Mouse (Mus musculus) intestine, postnatal 0 days (tissue): ENCODE data around the gene Rlbp1. TPM values are rescaled to one million over a fixed set of nuclear protein-coding genes. Genes with fewer than 3 reads are reported as not detected.

Experiments
- ATAC-seq: fragments of 200-750 bp; cut with Nextera tagmentation; 2 replicates; pipeline ENCODE4 v1.8.0; 2017; ENCODE audit warnings: mild to moderate bottlenecking, moderate TSS enrichment, moderate library complexity
- H3K27ac ChIP-seq: fragments of 300-500 bp; sonication (generic); 2 replicates; pipeline ENCODE4 v1.5.1; 2014; ENCODE audit warnings: mild to moderate bottlenecking, low read depth, low read length, moderate library complexity
- H3K27me3 ChIP-seq: fragments of 300-500 bp; sonication (generic); replicated peaks from 2 replicates; pipeline ENCODE4 v1.6.1; 2014; ENCODE audit warnings: low read length, mixed read lengths; ENCODE audit not compliant: control insufficient read depth, insufficient read depth
- H3K36me3 ChIP-seq: fragments of 300-500 bp; sonication (generic); 2 replicates; pipeline ENCODE4 v1.6.1; 2014; ENCODE audit warnings: mild to moderate bottlenecking, moderate library complexity; ENCODE audit not compliant: control insufficient read depth, insufficient read depth
- H3K4me1 ChIP-seq: fragments of 300-500 bp; sonication (generic); replicated peaks from 2 replicates; pipeline ENCODE4 v1.6.1; 2014; ENCODE audit warnings: antibody characterized with exemption, low read length, mixed read lengths; ENCODE audit not compliant: control insufficient read depth, insufficient read depth
- H3K4me2 ChIP-seq: fragments of 300-500 bp; sonication (generic); replicated peaks from 2 replicates; pipeline ENCODE4 v1.6.1; 2014; ENCODE audit warnings: low read depth, mild to moderate bottlenecking, moderate library complexity
- H3K4me3 ChIP-seq: fragments of 300-500 bp; sonication (generic); 2 replicates; pipeline ENCODE4 v1.5.1; 2014; ENCODE audit warnings: low read depth, low read length
- H3K9ac ChIP-seq: fragments of 300-500 bp; sonication (generic); 2 replicates; pipeline ENCODE4 v1.6.1; 2014; ENCODE audit warnings: mild to moderate bottlenecking, low read depth, low read length
- H3K9me3 ChIP-seq: fragments of 300-500 bp; sonication (generic); 2 replicates; pipeline ENCODE4 v1.6.1; 2016; ENCODE audit warnings: mixed run types; ENCODE audit not compliant: control insufficient read depth
- CTCF ChIP-seq: sonication (generic); IDR thresholded peaks from 2 replicates; pipeline ENCODE4 v1.5.1; 2016; ENCODE audit warnings: low read depth, mild to moderate bottlenecking, control low read depth, antibody characterized with exemption, moderate library complexity
- WGBS: fragments of 180-500 bp; shearing (Covaris S2); extraction: QIAGEN DNeasy Blood & Tissue Kit; methylation state at CpG from one replicate; pipeline ENCODE4 v1.1.7; 2014; 5-methylcytosine and 5-hydroxymethylcytosine counted together
- polyA plus RNA-seq: library from polyadenylated mRNA; unstranded; fragments of >200 nt; fragmentation: Nextera tagmentation; extraction: Ambion mirVana; gene quantifications from 2 replicates; pipeline ENCODE4 v1.2.1, GENCODE M21; 2015

The Rlbp1 gene
- polyA plus RNA-seq, 1 experiment from 2014 or later = 0.20 TPM

- no peaks in the 10 kb centered on the region for H3K27me3 ChIP-seq
- H3K4me2 ChIP-seq = no peak overlapping the region
- H3K9ac ChIP-seq = no peak overlapping the region
- no peaks in the 10 kb centered on the region for H3K9me3 ChIP-seq
- ATAC-seq = no peak
- WGBS = 86% methylated on average over 3 of the region's 3 CpGs
- H3K36me3 ChIP-seq = no peaks in the 10 kb centered on the region
- no peak for TF ChIP-seq CTCF
- H3K4me3 ChIP-seq = no peak overlapping the region
- H3K4me1 ChIP-seq = no peaks in the 10 kb centered on the region
- no peak overlapping the region for H3K27ac ChIP-seq
These were observed 13.4 kb upstream of the Rlbp1 start for GRCm38 (mm10) chr7:79400296-79400695.

GRCm38 (mm10) chr7:79398971-79399370 is 12.1 kb upstream of the Rlbp1 start:
- H3K27me3 ChIP-seq = no peaks in the 10 kb centered on the region
- TF ChIP-seq CTCF = no peak
- no peak overlapping the region for H3K4me3 ChIP-seq
- H3K4me2 ChIP-seq = no peak overlapping the region
- H3K27ac ChIP-seq = no peak overlapping the region
- no peak for ATAC-seq
- WGBS = 75% methylated on average over 12 of the region's 12 CpGs
- no peaks in the 10 kb centered on the region for H3K4me1 ChIP-seq
- H3K9ac ChIP-seq = no peak overlapping the region
- no peaks in the 10 kb centered on the region for H3K36me3 ChIP-seq
- H3K9me3 ChIP-seq = no peaks in the 10 kb centered on the region

GRCm38 (mm10) chr7:79398426-79398825 is 11.6 kb upstream of the Rlbp1 start:
- H3K4me1 ChIP-seq = no peaks in the 10 kb centered on the region
- H3K9me3 ChIP-seq = no peaks in the 10 kb centered on the region
- H3K36me3 ChIP-seq = no peaks in the 10 kb centered on the region
- no peak overlapping the region for H3K27ac ChIP-seq
- no peaks in the 10 kb centered on the region for H3K27me3 ChIP-seq
- ATAC-seq = no peak
- H3K4me3 ChIP-seq = no peak overlapping the region
- no peak overlapping the region for H3K4me2 ChIP-seq
- 41% methylated on average over 8 of the region's 8 CpGs for WGBS
- no peak overlapping the region for H3K9ac ChIP-seq
- no peak for TF ChIP-seq CTCF

GRCm38 (mm10) chr7:79397446-79397963 is 10.7 kb upstream of the Rlbp1 start:
- Histone ChIP-seq H3K27me3 (no peaks in the 10 kb centered on the region), H3K4me2 (no peak overlapping the region), H3K27ac (no peak overlapping the region), H3K9ac (no peak overlapping the region), H3K36me3 (no peaks in the 10 kb centered on the region), H3K4me3 (no peak overlapping the region), H3K9me3 (no peaks in the 10 kb centered on the region), H3K4me1 (no peaks in the 10 kb centered on the region)
- no peak for ATAC-seq
- 55% methylated on average over 10 of the region's 10 CpGs for WGBS
- no peak for TF ChIP-seq CTCF

GRCm38 (mm10) chr7:79395186-79395585 is 8.3 kb upstream of the Rlbp1 start:
- 80% methylated on average over 7 of the region's 7 CpGs for WGBS
- ATAC-seq = no peak

GRCm38 (mm10) chr7:79394666-79395065 is 7.8 kb upstream of the Rlbp1 start:
- Histone ChIP-seq H3K4me3 (no peak overlapping the region), H3K27me3 (no peaks in the 10 kb centered on the region), H3K9ac (no peak overlapping the region), H3K9me3 (no peaks in the 10 kb centered on the region), H3K4me2 (no peak overlapping the region), H3K4me1 (no peaks in the 10 kb centered on the region), H3K36me3 (no peaks in the 10 kb centered on the region), H3K27ac (no peak overlapping the region)
- ATAC-seq = no peak
- 83% methylated on average over 7 of the region's 7 CpGs for WGBS
- TF ChIP-seq CTCF = no peak

More at GRCm38 (mm10) chr7:79395186-79395585, 8.3 kb upstream of the Rlbp1 start:
- Histone ChIP-seq H3K4me3 (no peak overlapping the region), H3K4me1 (no peaks in the 10 kb centered on the region), H3K9ac (no peak overlapping the region), H3K4me2 (no peak overlapping the region), H3K36me3 (no peaks in the 10 kb centered on the region), H3K27me3 (no peaks in the 10 kb centered on the region), H3K27ac (no peak overlapping the region), H3K9me3 (no peaks in the 10 kb centered on the region)
- no peak for TF ChIP-seq CTCF

- H3K9ac ChIP-seq = no peak overlapping the region
- ATAC-seq = no peak
- no peaks in the 10 kb centered on the region for H3K27me3 ChIP-seq
- no peak overlapping the region for H3K4me2 ChIP-seq
- H3K27ac ChIP-seq = no peak overlapping the region
- no peak for TF ChIP-seq CTCF
- no peaks in the 10 kb centered on the region for H3K36me3 ChIP-seq
- H3K9me3 ChIP-seq = no peaks in the 10 kb centered on the region
- WGBS = 97% methylated on average over 7 of the region's 7 CpGs
- H3K4me3 ChIP-seq = no peak overlapping the region
- H3K4me1 ChIP-seq = no peaks in the 10 kb centered on the region
These were observed 7.1 kb upstream of the Rlbp1 start for GRCm38 (mm10) chr7:79393924-79394323.
